Mouse (Mus musculus): ENCODE data around the gene Nol4l.

Gene Nol4l

DNA sequence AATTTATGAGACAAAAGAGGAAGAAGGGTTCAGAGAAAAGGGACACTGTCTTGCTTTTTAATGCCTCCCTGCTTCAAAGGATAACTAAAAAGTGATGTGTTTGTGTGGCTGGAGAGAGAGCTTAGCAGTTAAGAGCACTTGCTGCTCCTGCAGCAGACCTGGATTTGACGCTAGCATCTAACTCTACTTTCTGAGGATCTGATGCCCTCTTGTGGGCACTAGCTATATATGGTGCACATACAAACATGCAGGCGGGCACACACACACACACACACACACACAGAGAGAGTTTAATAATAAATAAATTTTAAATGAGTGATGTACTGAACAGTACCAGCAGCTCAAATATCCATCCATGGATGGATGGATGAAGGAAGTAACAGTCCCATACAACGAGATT lies 66.5 kb downstream of the Nol4l start:
- Histone ChIP-seq H3K36me3 (ENCODE audit: control insufficient read depth, insufficient read depth, low read length, poor library complexity, severe bottlenecking) (no peaks in the 10 kb centered on the region), H3K27me3 (ENCODE audit: control insufficient read depth, insufficient read depth, low read length, poor library complexity, severe bottlenecking) (no peaks in the 10 kb centered on the region)
- no peak for DNase-seq (ENCODE audit: low read depth, low spot score)

DNA sequence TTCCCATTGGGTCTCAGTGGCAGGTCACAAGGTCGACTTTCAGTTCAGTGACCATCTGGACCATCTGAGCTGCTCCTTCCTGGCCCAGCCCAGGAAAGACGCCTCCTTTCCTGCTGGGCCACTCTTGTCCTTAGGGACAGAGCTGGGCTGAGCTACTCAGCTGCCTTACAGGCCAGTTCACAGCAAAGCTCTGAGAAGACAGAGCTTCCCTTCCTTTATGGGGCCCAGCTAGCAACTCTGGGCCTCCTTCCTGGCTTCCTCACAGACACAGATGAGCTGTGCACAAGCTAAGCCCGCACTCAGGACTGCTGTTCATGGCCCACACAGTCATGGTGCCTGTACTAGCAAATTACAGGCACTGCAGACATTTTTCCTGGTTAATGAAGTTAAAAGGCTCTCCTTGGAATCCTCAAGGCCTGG lies 71.7 kb downstream of the Nol4l start:
- no peaks in the 10 kb centered on the region for H3K27me3 ChIP-seq (ENCODE audit: control insufficient read depth, insufficient read depth, low read length, poor library complexity, severe bottlenecking)
- DNase-seq (ENCODE audit: low read depth, low spot score), result no peak
- H3K36me3 ChIP-seq (ENCODE audit: control insufficient read depth, insufficient read depth, low read length, poor library complexity, severe bottlenecking), result no peaks in the 10 kb centered on the region

DNA sequence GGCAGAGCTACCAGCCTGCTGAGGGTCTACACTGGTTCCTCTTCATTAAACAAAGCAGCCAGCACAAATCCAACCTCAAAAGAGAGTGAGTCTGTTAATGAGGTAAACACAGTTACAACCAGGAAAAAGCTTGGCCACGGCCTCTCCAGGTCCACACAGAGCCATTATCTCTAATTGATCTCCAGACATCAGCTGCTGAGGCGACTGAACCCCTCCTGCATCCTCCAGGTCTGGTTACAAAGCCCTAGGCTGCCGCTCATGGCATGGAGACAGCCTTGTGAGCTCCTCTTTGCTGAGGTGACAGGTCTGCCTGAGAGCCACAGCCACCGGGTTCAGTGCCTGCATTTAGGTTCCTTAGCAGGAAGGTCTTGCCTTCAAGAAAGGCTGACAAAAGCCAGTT lies 72.3 kb downstream of the Nol4l start:
- Histone ChIP-seq H3K27me3 (ENCODE audit: control insufficient read depth, insufficient read depth, low read length, poor library complexity, severe bottlenecking) (no peaks in the 10 kb centered on the region), H3K36me3 (ENCODE audit: control insufficient read depth, insufficient read depth, low read length, poor library complexity, severe bottlenecking) (no peaks in the 10 kb centered on the region)
- DNase-seq (ENCODE audit: low read depth, low spot score), result no peak

DNA sequence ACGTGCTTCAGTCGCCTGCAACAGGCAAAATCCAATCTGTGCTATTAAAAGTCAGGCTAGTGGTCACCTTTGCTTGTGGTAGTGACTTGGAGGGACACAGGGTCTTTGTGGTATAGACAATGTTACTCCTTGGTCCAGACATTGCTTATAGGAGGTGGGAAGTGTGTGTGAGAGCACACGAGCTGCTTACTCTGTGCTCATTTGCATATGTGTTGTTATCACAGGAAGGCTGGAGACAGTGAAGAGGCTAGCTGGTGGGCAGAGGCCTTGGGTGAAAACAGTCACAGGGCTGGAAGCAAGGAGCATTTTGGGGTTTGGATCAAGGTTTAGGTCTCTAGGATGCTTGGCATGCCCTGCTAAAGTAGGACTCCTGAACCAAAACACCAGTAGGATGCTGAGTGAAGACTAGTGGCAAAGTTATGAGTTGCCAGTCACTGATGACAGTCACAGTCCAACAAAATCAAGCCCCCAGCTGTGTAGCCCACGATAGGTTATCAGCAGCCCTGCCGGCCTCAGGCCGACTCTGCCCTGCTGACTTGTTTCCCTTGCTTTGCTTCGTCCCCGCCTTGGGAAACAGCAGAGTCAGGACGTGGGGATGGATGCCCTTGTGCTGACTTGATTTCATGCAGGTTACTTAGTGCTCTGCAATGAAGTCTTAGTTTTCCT lies 74.8 kb downstream of the Nol4l start:
- DNase-seq (ENCODE audit: low read depth, low spot score), result no peak
- Histone ChIP-seq H3K36me3 (ENCODE audit: control insufficient read depth, insufficient read depth, low read length, poor library complexity, severe bottlenecking) (no peaks in the 10 kb centered on the region), H3K27me3 (ENCODE audit: control insufficient read depth, insufficient read depth, low read length, poor library complexity, severe bottlenecking) (no peaks in the 10 kb centered on the region)

DNA sequence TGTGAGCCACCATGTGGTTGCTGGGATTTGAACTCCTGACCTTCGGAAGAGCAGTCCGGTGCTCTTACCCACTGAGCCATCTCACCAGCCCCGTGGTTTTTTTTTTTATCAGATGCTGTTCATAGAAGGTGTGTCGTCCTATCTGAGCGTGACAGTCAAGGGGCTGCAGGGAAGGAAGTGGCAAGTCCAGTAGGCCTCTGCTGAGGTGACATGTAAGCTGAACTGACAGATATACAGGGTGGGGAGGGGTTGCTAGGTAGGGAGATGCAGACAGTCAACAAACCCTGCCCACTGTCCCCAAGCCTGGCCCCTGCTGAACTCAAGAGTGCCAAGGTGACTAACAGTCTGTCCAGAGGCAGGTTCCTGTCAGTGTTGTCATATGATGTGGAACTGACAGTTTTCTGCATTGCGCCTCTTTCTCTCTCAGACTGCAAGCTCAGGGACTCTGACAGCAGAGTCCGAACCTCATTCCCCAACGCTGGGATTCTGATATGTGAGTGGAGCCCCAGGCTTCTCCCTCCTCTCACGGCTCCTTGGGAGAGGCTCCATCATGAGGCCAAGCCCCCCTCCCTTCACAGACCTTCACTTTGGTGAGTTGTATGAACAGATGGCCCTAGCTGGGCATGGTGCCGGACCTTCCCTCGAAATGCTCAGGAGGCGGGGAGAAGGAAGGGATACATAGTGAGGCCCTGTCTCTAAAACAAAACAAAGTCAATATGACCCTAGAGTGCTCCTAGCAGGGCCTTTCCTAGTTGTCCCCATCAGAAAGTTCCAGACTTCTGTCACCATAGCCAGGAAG lies 75.6 kb downstream of the Nol4l start:
- H3K27me3 ChIP-seq (ENCODE audit: control insufficient read depth, insufficient read depth, low read length, poor library complexity, severe bottlenecking), result no peaks in the 10 kb centered on the region
- DNase-seq (ENCODE audit: low read depth, low spot score), result no peak
- H3K36me3 ChIP-seq (ENCODE audit: control insufficient read depth, insufficient read depth, low read length, poor library complexity, severe bottlenecking), result no peaks in the 10 kb centered on the region

DNA sequence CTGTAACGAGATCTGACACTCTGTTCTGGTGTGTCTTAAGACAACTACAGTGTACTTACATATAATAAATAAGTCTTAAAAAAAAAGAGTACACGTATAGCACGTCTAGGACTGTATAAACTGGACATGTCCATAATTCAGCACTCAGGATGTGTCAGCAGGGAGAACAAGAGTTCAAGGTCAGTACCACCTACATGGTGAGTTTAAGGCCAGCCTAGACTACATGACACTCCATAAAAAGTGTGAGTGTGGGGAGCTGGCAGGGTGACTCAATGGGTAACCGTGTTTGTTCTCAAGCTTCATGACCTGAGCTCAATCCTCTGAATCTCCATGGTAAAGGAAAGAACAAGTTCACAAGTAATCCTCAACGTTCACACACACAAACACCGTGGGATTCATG lies 81.3 kb downstream of the Nol4l start:
- no peaks in the 10 kb centered on the region for H3K36me3 ChIP-seq (ENCODE audit: control insufficient read depth, insufficient read depth, low read length, poor library complexity, severe bottlenecking)
- H3K27me3 ChIP-seq (ENCODE audit: control insufficient read depth, insufficient read depth, low read length, poor library complexity, severe bottlenecking), result peaks cover 6% of the 10 kb centered on the region
- no peak for DNase-seq (ENCODE audit: low read depth, low spot score)

DNA sequence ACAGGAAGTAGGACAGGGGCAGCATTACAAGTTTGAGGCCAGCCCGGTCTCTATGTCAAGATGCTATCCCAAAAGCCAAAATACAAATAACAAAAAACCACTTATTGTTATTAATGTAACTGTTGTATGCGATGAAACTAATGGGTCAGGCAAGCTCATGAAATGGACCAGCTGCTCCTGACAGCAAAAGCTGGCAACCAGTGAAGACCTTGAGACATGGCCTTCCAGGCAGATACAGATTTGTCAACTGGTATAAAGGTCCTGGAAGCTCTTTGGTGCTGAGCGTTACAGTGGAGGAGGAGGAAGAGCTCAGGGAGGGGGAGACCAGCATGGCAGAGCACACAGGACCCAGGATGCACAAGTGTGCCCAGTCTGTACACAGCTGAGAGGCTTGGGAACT lies 82.1 kb downstream of the Nol4l start:
- DNase-seq (ENCODE audit: low read depth, low spot score), result no peak
- Histone ChIP-seq H3K36me3 (ENCODE audit: control insufficient read depth, insufficient read depth, low read length, poor library complexity, severe bottlenecking) (no peaks in the 10 kb centered on the region), H3K27me3 (ENCODE audit: control insufficient read depth, insufficient read depth, low read length, poor library complexity, severe bottlenecking) (peaks cover 6% of the 10 kb centered on the region)

DNA sequence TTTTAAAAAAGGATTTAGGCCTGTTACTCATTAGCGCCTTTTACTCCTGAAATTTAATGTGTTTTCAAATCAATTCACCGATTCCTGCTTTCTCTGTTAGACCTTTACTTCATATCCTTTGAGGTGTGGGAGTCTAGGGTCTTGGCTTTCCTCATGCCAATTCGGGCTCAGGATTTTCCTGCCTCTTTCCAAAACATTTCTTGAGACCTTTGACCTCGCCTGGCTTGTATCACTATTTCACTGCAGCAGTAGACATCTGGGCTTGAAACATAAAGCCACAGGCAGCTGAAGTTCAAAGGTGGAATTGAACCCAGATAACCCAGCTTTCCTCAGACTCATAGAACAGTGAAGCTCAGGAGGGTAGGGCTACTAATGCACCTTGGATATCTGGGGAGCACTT lies 83.3 kb downstream of the Nol4l start:
- DNase-seq (ENCODE audit: low read depth, low spot score), result no peak
- Histone ChIP-seq H3K27me3 (ENCODE audit: control insufficient read depth, insufficient read depth, low read length, poor library complexity, severe bottlenecking) (peaks cover 6% of the 10 kb centered on the region), H3K36me3 (ENCODE audit: control insufficient read depth, insufficient read depth, low read length, poor library complexity, severe bottlenecking) (no peaks in the 10 kb centered on the region)

DNA sequence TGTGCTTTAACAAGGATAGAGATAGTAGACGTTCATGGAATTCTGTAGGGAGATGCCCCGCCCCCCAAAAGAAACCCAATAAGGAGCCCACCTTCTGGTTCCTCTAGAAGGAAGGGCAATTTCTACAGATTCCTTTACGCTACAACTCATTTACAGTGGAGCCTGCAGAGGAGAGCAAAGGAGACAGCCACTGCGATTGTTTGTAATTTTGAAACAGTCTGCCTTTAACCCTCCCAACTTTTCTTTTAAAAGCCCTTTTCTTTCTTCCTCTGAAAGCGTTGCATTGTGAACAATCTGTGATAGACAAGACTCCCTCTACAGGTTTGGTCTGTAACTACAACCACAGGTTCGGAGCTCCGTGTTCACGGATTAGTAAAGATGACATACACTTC lies 83.8 kb downstream of the Nol4l start:
- DNase-seq (ENCODE audit: low read depth, low spot score), result peak; percentile 79
- H3K27me3 ChIP-seq (ENCODE audit: control insufficient read depth, insufficient read depth, low read length, poor library complexity, severe bottlenecking), result peaks cover 6% of the 10 kb centered on the region
- no peaks in the 10 kb centered on the region for H3K36me3 ChIP-seq (ENCODE audit: control insufficient read depth, insufficient read depth, low read length, poor library complexity, severe bottlenecking)

DNA sequence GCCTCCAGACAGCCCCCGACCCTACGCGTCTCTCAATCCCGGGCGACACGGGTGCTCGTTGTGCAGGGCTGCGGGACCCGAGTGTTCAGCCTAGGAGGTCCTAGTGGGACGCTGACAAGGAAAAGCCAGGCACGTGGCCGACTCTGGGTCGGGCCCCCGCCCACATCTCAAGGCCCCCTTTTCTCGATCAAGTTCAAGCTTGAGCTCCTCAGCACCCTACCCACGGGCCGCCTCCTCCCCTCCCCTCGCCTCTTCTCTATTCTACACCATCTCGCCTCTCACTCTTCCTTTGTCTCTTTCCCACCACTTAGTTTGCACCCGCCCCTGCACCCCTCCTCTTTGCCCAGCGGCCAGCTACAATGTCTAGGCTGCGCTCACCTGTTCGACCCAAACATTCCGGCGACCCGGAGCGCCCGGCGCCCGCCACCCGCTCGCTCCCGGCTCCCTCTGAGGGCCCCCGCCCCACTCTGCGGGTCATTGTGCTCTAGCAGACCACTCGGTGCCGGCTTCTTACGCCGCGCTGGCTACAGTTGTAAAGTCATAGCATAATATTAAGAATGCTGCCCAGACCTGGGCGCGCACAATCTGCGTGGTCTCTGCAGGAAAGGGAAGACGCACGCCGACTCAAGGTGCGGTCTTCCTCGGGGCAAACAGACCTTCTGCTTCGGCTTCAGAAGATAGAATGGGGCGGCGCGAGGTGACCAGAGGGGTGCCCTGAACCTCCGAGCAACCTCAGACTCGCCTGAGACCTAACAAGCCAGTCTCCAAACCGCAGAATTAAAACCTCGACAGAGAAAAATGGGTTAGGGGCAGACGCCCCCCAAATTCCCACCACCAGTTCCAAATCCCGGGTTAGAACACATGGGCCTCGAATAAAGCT lies 84.4 kb downstream of the Nol4l start:
- H3K36me3 ChIP-seq (ENCODE audit: control insufficient read depth, insufficient read depth, low read length, poor library complexity, severe bottlenecking), result no peaks in the 10 kb centered on the region
- H3K27me3 ChIP-seq (ENCODE audit: control insufficient read depth, insufficient read depth, low read length, poor library complexity, severe bottlenecking), result peaks cover 6% of the 10 kb centered on the region
- peak; percentile 17 for DNase-seq (ENCODE audit: low read depth, low spot score)

DNA sequence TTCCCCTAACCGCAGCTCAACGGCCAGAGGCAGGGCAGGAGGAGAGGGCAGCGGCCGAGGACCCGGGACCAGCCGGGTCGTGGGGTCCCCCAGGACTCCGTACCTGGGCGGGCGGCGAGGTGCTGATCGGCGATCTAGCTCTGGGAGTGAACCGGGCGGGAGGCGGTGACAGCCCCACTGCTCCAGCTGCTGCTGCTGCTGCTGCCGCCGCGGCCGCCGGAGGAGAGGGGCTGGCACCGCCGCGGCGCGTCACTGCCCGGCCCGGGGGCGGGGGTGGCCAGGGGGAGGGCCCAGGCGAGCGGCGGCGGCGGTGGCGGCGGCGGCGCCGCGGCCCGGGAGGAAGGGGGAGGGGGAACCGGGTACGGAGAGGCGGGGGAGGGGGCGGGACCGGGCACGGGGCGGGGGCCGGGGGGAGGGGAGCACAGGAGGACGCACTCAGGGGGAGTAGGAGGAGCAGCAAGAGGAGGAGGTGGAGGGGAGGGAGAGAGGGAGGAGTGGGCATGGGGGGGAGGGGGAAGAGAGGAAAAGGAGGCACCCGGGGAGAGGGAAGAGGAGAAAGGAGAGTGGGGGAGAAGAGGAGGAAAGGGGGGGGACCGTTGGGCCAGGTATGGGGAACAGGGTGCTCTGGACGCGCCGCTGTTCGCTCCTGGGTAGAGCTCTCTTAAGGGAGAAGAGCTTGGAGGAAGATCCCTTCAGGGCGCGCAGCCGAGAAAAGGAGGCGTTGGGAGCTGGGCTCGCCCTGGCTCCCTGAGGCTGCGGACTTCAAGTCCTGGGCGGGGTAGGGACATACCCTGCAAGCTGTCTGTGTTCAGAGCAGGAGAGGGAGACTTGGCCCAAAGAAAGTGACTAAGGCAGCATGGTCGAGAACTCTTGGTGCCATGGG lies 85.3 kb downstream of the Nol4l start:
- peak; percentile 43 for DNase-seq (ENCODE audit: low read depth, low spot score)
- peaks cover 6% of the 10 kb centered on the region for H3K27me3 ChIP-seq (ENCODE audit: control insufficient read depth, insufficient read depth, low read length, poor library complexity, severe bottlenecking)
- no peaks in the 10 kb centered on the region for H3K36me3 ChIP-seq (ENCODE audit: control insufficient read depth, insufficient read depth, low read length, poor library complexity, severe bottlenecking)

DNA sequence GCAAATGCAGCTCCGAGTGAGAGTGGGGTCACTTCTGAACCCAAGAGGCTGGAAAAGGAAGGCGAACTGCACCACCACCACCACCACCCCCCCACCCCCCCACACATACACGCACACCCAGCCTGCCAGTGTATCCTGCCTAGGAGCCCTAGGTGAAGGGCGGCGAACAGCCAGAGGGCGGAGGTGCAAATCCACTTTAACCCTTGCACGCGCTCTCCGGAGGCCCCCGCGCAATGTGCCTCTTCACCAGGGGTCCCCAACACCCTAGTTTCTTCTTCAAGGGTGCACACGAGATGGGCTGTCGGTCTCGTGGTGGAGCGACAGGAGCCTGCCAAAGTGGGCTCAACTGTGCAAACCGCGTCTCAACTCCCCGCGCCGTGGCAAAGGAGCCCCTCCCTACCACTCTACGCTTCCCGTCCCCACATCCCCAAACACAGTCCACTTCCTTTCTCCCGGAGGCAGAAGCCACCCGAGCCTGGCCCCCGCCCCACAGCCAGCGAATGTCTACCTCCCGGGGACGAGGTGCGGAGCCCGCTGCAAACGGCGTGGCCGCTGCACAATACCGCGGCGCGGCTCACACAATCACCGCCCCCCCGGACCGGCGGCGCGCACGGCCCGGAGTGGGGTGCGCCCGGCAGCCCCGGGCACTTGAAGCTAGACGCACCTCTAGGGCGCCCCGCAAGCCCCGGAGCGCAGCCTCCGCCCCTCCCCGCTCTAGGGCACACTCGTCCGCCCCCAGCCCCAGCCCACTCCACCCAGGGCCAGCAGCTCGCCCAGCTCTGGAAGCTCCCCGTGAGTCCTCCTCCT lies 86.1 kb downstream of the Nol4l start:
- peaks cover 6% of the 10 kb centered on the region for H3K27me3 ChIP-seq (ENCODE audit: control insufficient read depth, insufficient read depth, low read length, poor library complexity, severe bottlenecking)
- H3K36me3 ChIP-seq (ENCODE audit: control insufficient read depth, insufficient read depth, low read length, poor library complexity, severe bottlenecking), result no peaks in the 10 kb centered on the region
- DNase-seq (ENCODE audit: low read depth, low spot score), result peak; percentile 14

DNA sequence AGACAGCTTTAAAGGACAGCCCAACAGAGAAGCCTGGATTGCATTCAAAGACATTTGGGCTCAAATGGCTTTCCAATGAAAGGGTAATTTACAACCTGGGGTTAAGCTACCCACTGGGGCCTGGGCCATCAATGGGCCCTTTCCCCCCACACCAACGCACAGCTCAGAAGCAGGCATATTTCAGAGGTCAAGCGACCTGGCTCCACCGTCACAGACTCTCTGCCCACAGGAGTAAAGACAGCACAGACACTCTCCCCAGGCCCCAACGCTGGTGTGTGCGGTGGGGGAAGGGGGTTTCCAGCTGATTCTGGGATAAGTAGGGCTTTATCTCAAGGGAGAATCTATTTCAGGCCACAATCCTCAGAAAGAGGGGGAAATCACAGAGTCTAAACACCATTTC lies 87.1 kb downstream of the Nol4l start:
- H3K27me3 ChIP-seq (ENCODE audit: control insufficient read depth, insufficient read depth, low read length, poor library complexity, severe bottlenecking), result peaks cover 6% of the 10 kb centered on the region
- no peaks in the 10 kb centered on the region for H3K36me3 ChIP-seq (ENCODE audit: control insufficient read depth, insufficient read depth, low read length, poor library complexity, severe bottlenecking)
- no peak for DNase-seq (ENCODE audit: low read depth, low spot score)
